8 mouse cellular contexts compared by ENCODE assay signal in the genomic region with DNA sequence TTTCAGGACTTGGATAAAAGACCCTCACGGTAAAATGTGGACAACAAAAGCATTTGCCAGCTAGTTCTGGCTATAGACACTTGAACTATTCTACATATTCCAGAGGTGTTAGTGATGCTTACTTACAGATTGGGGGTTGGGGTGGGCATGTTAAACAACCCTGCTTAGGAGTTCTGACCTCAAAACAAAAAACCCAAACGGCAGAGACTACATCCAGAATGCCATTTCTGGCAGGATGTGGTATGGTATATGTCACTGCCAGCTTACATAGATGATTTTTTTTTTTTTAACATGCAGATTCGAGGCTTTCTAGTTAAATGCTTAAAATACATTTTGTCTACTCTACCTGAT. TPM values are rescaled to one million over a fixed set of nuclear protein-coding genes. Genes with fewer than 3 reads are reported as not detected.
DNase-seq lines count a peak whose midpoint lies in the region; ATAC-seq and TF ChIP-seq lines count a peak whose summit lies in the region.

No protein-coding gene starts in this region.

- peak overlapping the region; percentile 100 for H3K9ac ChIP-seq in lung, embryonic 14.5 days
- peak overlapping the region; percentile 99 for H3K9ac ChIP-seq in hindbrain, embryonic 15.5 days
- H3K9ac ChIP-seq in midbrain, embryonic 16.5 days (ENCODE audit: low read depth, low read length) = peak overlapping the region; percentile 99

- H3K27ac ChIP-seq in lung, embryonic 14.5 days (ENCODE audit: low read depth) = peak overlapping the region; percentile 100
- no peak overlapping the region for H3K27ac ChIP-seq in brown adipose tissue, adult 24 weeks (replicated peaks; ENCODE audit: low read depth, low read length)
- H3K27ac ChIP-seq in hindbrain, embryonic 15.5 days (replicated peaks) = peak overlapping the region; percentile 100
- H3K27ac ChIP-seq in midbrain, embryonic 16.5 days (ENCODE audit: low read length) = no peak overlapping the region; the same call in 1 of the 2 replicates

- peak overlapping the region; percentile 97 for H3K4me3 ChIP-seq in lung, embryonic 14.5 days (ENCODE audit: low read depth, low read length)
- peak overlapping the region; percentile 76 for H3K4me3 ChIP-seq in brown adipose tissue, adult 24 weeks (ENCODE audit: insufficient read depth, low read depth, low read length)
- H3K4me3 ChIP-seq in hindbrain, embryonic 15.5 days = peak overlapping the region; percentile 90
- peak overlapping the region; percentile 97 for H3K4me3 ChIP-seq in midbrain, embryonic 16.5 days (ENCODE audit: low read depth, low read length)

- H3K4me2 ChIP-seq in lung, embryonic 14.5 days = peak overlapping the region; percentile 81
- H3K4me2 ChIP-seq in hindbrain, embryonic 15.5 days = peak overlapping the region; percentile 72
- H3K4me2 ChIP-seq in midbrain, embryonic 16.5 days (ENCODE audit: low read length) = peak overlapping the region; percentile 82

- DNase-seq in lung, embryonic 14.5 days = peak; percentile 67
- no peak for DNase-seq in lung, adult 18-20 months
- no peak for DNase-seq in frontal cortex, postnatal 36 days (ENCODE audit: low spot score in 2 of 2)
- no peak for DNase-seq in cerebellum, postnatal 4 days (ENCODE audit: low spot score in 2 of 2)
- DNase-seq in right cerebral cortex, postnatal 36 days (ENCODE audit: low spot score in 2 of 2) = no peak

- TF ChIP-seq CTCF in lung, embryonic 14.5 days (IDR thresholded peaks at IDR 0.05; ENCODE audit: low read depth) = no peak

- 3% methylated on average over 3 of the region's 3 CpGs for WGBS in lung, embryonic 14.5 days
- WGBS in hindbrain, embryonic 15.5 days = 8% methylated on average over 3 of the region's 3 CpGs
- 11% methylated on average over 3 of the region's 3 CpGs for WGBS in midbrain, embryonic 16.5 days

- no peak for ATAC-seq in lung, embryonic 14.5 days (ENCODE audit: insufficient read depth)
- no peak for ATAC-seq in hindbrain, embryonic 15.5 days (ENCODE audit: low FRiP score, low read depth)
- ATAC-seq in midbrain, embryonic 16.5 days = no peak

- no peaks in the 10 kb centered on the region for H3K27me3 ChIP-seq in lung, embryonic 14.5 days (ENCODE audit: insufficient read depth, low read length)
- no peaks in the 10 kb centered on the region for H3K27me3 ChIP-seq in hindbrain, embryonic 15.5 days
- H3K27me3 ChIP-seq in midbrain, embryonic 16.5 days (ENCODE audit: control insufficient read depth, insufficient read depth, low read depth, low read length) = no peaks in the 10 kb centered on the region; the same call in 1 of the 2 replicates

- peaks cover 11% of the 10 kb centered on the region for H3K4me1 ChIP-seq in lung, embryonic 14.5 days (ENCODE audit: insufficient read depth)
- peaks cover 7% of the 10 kb centered on the region for H3K4me1 ChIP-seq in brown adipose tissue, adult 24 weeks (ENCODE audit: control insufficient read depth, insufficient read depth, insufficient read length, low read length)
- H3K4me1 ChIP-seq in hindbrain, embryonic 15.5 days (replicated peaks) = peaks cover 39% of the 10 kb centered on the region
- H3K4me1 ChIP-seq in midbrain, embryonic 16.5 days (ENCODE audit: control insufficient read depth, insufficient read depth, low read length) = peaks cover 32% of the 10 kb centered on the region

- no peaks in the 10 kb centered on the region for H3K9me3 ChIP-seq in lung, embryonic 14.5 days (ENCODE audit: low read depth, low read length)
- H3K9me3 ChIP-seq in hindbrain, embryonic 15.5 days = no peaks in the 10 kb centered on the region
- no peaks in the 10 kb centered on the region for H3K9me3 ChIP-seq in midbrain, embryonic 16.5 days (replicated peaks; ENCODE audit: control insufficient read depth, low read length, poor library complexity, severe bottlenecking)

- peaks cover 7% of the 10 kb centered on the region; the same call in 1 of the 2 replicates for H3K36me3 ChIP-seq in lung, embryonic 14.5 days (ENCODE audit: insufficient read depth)
- no peaks in the 10 kb centered on the region for H3K36me3 ChIP-seq in hindbrain, embryonic 15.5 days
- no peaks in the 10 kb centered on the region for H3K36me3 ChIP-seq in midbrain, embryonic 16.5 days (ENCODE audit: control insufficient read depth, insufficient read depth, low read length)

RNA-seq across cellular contexts. Expression of a gene that starts 1.0 kb away (rescaled TPM):
- polyA plus RNA-seq in lung, embryonic 14.5 days (2014; fragmentation: Nextera tagmentation; extraction: Ambion mirVana) = 15.8 and 17.9 TPM in 2 replicates
- polyA plus RNA-seq in brown adipose tissue, adult 24 weeks (2012; ENCODE audit: insufficient read depth, insufficient read length, missing spikeins) = 12.0 and 13.9 TPM in 2 replicates
- polyA plus RNA-seq in hindbrain, embryonic 15.5 days (2015; fragmentation: Nextera tagmentation; extraction: Ambion mirVana) = 14.1 and 15.9 TPM in 2 replicates
- polyA plus RNA-seq in midbrain, embryonic 16.5 days (2015; fragmentation: Nextera tagmentation; extraction: Ambion mirVana) = 14.1 and 17.5 TPM in 2 replicates

Comparison
In these comparisons a context has a peak if more than half of its experiments do, and no peak if none do; other contexts are left out.
1. H3K27ac ChIP-seq: peak in lung, embryonic 14.5 days (single experiment) and hindbrain, embryonic 15.5 days (single experiment); none in brown adipose tissue, adult 24 weeks (single experiment) and midbrain, embryonic 16.5 days (single experiment).
2. Peak in every context shown above with its lines, with median percentiles within 50 percentile points of each other: H3K4me2 ChIP-seq, H3K4me3 ChIP-seq and H3K9ac ChIP-seq.